Mouse (Mus musculus): ENCODE measurements around the gene Zhx3.

- TF ChIP-seq CTCF (IDR thresholded peaks at IDR 0.05), result no peak
- no peak for TF ChIP-seq EP300 (IDR thresholded peaks at IDR 0.05; ENCODE audit: insufficient read depth, low read depth, low read length)
Observed at GRCm38 (mm10) chr2:160891697-160892096, 18.9 kb upstream of the Zhx3 start.
